Mouse (Mus musculus) forebrain, postnatal 0 days (tissue): Measurements from ENCODE around the gene Ggcx. TPM values are rescaled to one million over a fixed set of nuclear protein-coding genes. Genes with fewer than 3 reads are reported as not detected.
A peak's percentile ranks its signal among the peaks of the same experiment; 100 is the strongest.

Source experiments
- ATAC-seq: fragments of 200-750 bp; cut with Nextera tagmentation; 2 replicates; pipeline ENCODE4 v1.8.0; 2017; ENCODE audit warnings: mild to moderate bottlenecking, moderate library complexity
- DNase-seq: peaks from one replicate; pipeline ENCODE4 v3.0.0-alpha.2; 2015
- H3K27ac ChIP-seq: fragments of 300-500 bp; sonication (generic); 2 replicates; pipeline ENCODE4 v1.5.1; 2014; ENCODE audit warnings: low read depth, mild to moderate bottlenecking, antibody characterized with exemption, low read length, moderate library complexity, mixed read lengths
- H3K27me3 ChIP-seq: fragments of 300-500 bp; sonication (generic); 2 replicates; pipeline ENCODE4 v1.6.1; 2014; ENCODE audit warnings: mild to moderate bottlenecking, low read length, mixed read lengths; ENCODE audit not compliant: insufficient read depth
- H3K36me3 ChIP-seq: fragments of 300-500 bp; sonication (generic); 2 replicates; pipeline ENCODE4 v1.6.1; 2014; ENCODE audit warnings: mild to moderate bottlenecking, moderate library complexity; ENCODE audit not compliant: insufficient read depth
- H3K4me1 ChIP-seq: fragments of 300-500 bp; sonication (generic); 2 replicates; pipeline ENCODE4 v1.6.1; 2014; ENCODE audit warnings: antibody characterized with exemption; ENCODE audit not compliant: insufficient read depth
- H3K4me2 ChIP-seq: fragments of 300-500 bp; sonication (generic); 2 replicates; pipeline ENCODE4 v1.6.1; 2014; ENCODE audit warnings: low read depth, mild to moderate bottlenecking, moderate library complexity
- H3K4me3 ChIP-seq: fragments of 300-500 bp; sonication (generic); 2 replicates; pipeline ENCODE4 v1.5.1; 2014; ENCODE audit warnings: low read depth, low read length, mixed read lengths
- H3K9ac ChIP-seq: fragments of 300-500 bp; sonication (generic); 2 replicates; pipeline ENCODE4 v1.6.1; 2014; ENCODE audit warnings: mild to moderate bottlenecking
- H3K9me3 ChIP-seq: fragments of 300-500 bp; sonication (generic); 2 replicates; pipeline ENCODE4 v1.6.1; 2016; ENCODE audit warnings: low read length
- CTCF ChIP-seq: sonication (generic); IDR thresholded peaks from 2 replicates; pipeline ENCODE4 v1.5.1; 2016; ENCODE audit warnings: antibody characterized with exemption, control low read depth, low read depth
- WGBS: fragments of 180-500 bp; shearing (Covaris S2); extraction: QIAGEN DNeasy Blood & Tissue Kit; methylation state at CpG from one replicate; pipeline ENCODE4 v1.1.7; 2014; 5-methylcytosine and 5-hydroxymethylcytosine counted together
- polyA plus RNA-seq: library from polyadenylated mRNA; unstranded; fragments of >200 nt; fragmentation: Nextera tagmentation; extraction: Ambion mirVana; gene quantifications from 2 replicates; pipeline ENCODE4 v1.2.1, GENCODE M21; 2015
- total RNA-seq: library from RNA; depleted of rRNA; stranded (reverse); fragments of >200 nt; gene quantifications from 2 replicates; pipeline ENCODE4 v1.2.3, GENCODE M21; 2014

Gene Ggcx
- total and polyA plus RNA-seq, 2 experiments from 2014 or later: 9.9 to 25.3 TPM

GRCm38 (mm10) chr6:72379377-72380130 lies 34.6 kb upstream of the Ggcx start:
- WGBS: 48% methylated on average over 7 of the region's 7 CpGs
- Histone ChIP-seq H3K4me2 (peak overlapping the region; percentile 49), H3K9me3 (no peaks in the 10 kb centered on the region), H3K4me1 (no peaks in the 10 kb centered on the region), H3K36me3 (no peaks in the 10 kb centered on the region), H3K9ac (0 out of 2 replicates have a peak overlapping the region, but pooled peaks have one; percentile 14), H3K4me3 (peak overlapping the region; percentile 34), H3K27me3 (no peaks in the 10 kb centered on the region), H3K27ac (no peak overlapping the region)
- ATAC-seq (no peak), DNase-seq (no peak)
- no peak for TF ChIP-seq CTCF

- TF ChIP-seq CTCF: peak; percentile 34
- peak within 1 kb of the TSS; percentile 49 for H3K4me2 ChIP-seq
- DNase-seq: no peak
- H3K9me3 ChIP-seq: no peaks in the 10 kb centered on the region
- H3K27ac ChIP-seq: no peak within 1 kb of the TSS
- H3K4me3 ChIP-seq: peak within 1 kb of the TSS; percentile 34
- H3K36me3 ChIP-seq: no peaks in the 10 kb centered on the region
- peak; percentile 61 for ATAC-seq
- H3K27me3 ChIP-seq: no peaks in the 10 kb centered on the region
- peak within 1 kb of the TSS; percentile 14; the same call in 1 of the 2 replicates for H3K9ac ChIP-seq
- no peaks in the 10 kb centered on the region for H3K4me1 ChIP-seq
- 2% methylated on average over 47 of the region's 49 CpGs for WGBS
Measured at GRCm38 (mm10) chr6:72380131-72380770, 33.9 kb upstream of the Ggcx start, which contains the start of gene Vamp5. Gene Vamp5, minus strand, starts transcription at chr6:72380468.

- no peaks in the 10 kb centered on the region for H3K4me1 ChIP-seq
- DNase-seq (no peak), ATAC-seq (no peak)
- no peaks in the 10 kb centered on the region for H3K9me3 ChIP-seq
- no peak for TF ChIP-seq CTCF
- no peaks in the 10 kb centered on the region for H3K36me3 ChIP-seq
- no peak overlapping the region for H3K4me3 ChIP-seq
- H3K9ac ChIP-seq: no peak overlapping the region
- WGBS: 83% methylated on average over 6 of the region's 6 CpGs
- H3K27ac ChIP-seq: no peak overlapping the region
- no peak overlapping the region for H3K4me2 ChIP-seq
- H3K27me3 ChIP-seq: no peaks in the 10 kb centered on the region
Measured at GRCm38 (mm10) chr6:72382494-72382893, 31.6 kb upstream of the Ggcx start.

GRCm38 (mm10) chr6:72383142-72383820 lies 30.8 kb upstream of the Ggcx start:
- WGBS: 84% methylated on average over 6 of the region's 6 CpGs
- Histone ChIP-seq H3K4me1 (no peaks in the 10 kb centered on the region), H3K27me3 (no peaks in the 10 kb centered on the region), H3K4me3 (no peak overlapping the region), H3K27ac (no peak overlapping the region), H3K9me3 (no peaks in the 10 kb centered on the region), H3K4me2 (no peak overlapping the region), H3K9ac (no peak overlapping the region), H3K36me3 (no peaks in the 10 kb centered on the region)
- no peak for TF ChIP-seq CTCF
- DNase-seq: no peak
- ATAC-seq: no peak

GRCm38 (mm10) chr6:72383952-72384351 lies 30.2 kb upstream of the Ggcx start:
- DNase-seq (no peak), ATAC-seq (no peak)
- H3K4me2 ChIP-seq: no peak overlapping the region
- no peaks in the 10 kb centered on the region for H3K4me1 ChIP-seq
- H3K36me3 ChIP-seq: no peaks in the 10 kb centered on the region
- no peak overlapping the region for H3K4me3 ChIP-seq
- no peaks in the 10 kb centered on the region for H3K27me3 ChIP-seq
- no peak overlapping the region for H3K9ac ChIP-seq
- no peaks in the 10 kb centered on the region for H3K9me3 ChIP-seq
- TF ChIP-seq CTCF: no peak
- WGBS: 96% methylated on average over 7 of the region's 7 CpGs
- H3K27ac ChIP-seq: no peak overlapping the region

- Histone ChIP-seq H3K9ac (no peak overlapping the region), H3K9me3 (no peaks in the 10 kb centered on the region), H3K27ac (no peak overlapping the region), H3K36me3 (no peaks in the 10 kb centered on the region), H3K4me1 (no peaks in the 10 kb centered on the region), H3K27me3 (no peaks in the 10 kb centered on the region; the same call in 1 of the 2 replicates), H3K4me3 (no peak overlapping the region), H3K4me2 (no peak overlapping the region)
- no peak for TF ChIP-seq CTCF
- WGBS: 90% methylated on average over 4 of the region's 4 CpGs
- no peak for DNase-seq
- no peak for ATAC-seq
Measured at GRCm38 (mm10) chr6:72385258-72385657, 28.9 kb upstream of the Ggcx start.
